Mouse (Mus musculus): ENCODE measurements around the gene Sh3glb1.
A peak's percentile ranks its signal among the peaks of the same experiment; 100 is the strongest.

Sh3glb1 gene

DNA sequence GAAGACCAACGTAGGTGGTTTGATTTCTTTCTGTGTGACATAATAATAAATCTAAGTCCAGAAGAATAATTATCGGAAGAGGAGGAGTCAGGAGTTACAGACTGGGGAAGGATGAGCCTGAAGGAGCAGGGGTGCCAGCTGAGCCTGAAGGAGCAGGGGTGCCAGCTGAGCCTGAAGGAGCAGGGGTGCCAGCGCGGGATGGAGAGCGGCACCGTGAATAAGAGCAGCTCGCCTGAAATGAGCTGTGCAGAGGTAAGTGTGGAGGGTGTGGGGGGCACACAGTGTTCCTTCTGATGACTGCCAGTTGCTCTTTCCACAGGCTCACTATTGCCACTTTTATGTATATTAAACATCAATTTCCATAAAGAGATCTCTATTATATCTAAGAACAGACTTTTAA, 5.1 kb downstream of the Sh3glb1 start:
- no peak for DNase-seq (ENCODE audit: low spot score)

- no peak for DNase-seq (ENCODE audit: low spot score)
Observed at GRCm38 (mm10) chr3:144714606-144715005, 5.5 kb downstream of the Sh3glb1 start.

DNA sequence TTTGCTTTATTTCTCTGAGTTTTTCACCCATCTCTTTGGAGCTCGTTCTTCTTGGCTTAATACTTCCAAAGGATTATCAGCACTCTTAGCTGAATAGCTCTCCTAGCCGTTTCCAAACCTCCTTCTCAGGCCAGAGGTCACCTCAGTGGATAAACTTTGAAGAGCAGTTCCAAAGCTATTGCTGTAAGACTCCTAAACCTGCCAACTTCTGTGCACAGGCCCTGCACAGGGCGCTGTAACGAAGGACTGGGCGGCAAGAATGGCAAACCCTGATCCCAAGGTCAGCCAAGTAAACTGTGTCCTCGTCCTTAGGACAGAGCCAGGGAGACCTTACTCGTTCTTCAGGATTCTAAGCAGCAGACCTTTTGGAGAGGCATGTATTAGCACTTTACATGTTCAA, 6.0 kb downstream of the Sh3glb1 start:
- no peak for DNase-seq (ENCODE audit: low spot score)

DNA sequence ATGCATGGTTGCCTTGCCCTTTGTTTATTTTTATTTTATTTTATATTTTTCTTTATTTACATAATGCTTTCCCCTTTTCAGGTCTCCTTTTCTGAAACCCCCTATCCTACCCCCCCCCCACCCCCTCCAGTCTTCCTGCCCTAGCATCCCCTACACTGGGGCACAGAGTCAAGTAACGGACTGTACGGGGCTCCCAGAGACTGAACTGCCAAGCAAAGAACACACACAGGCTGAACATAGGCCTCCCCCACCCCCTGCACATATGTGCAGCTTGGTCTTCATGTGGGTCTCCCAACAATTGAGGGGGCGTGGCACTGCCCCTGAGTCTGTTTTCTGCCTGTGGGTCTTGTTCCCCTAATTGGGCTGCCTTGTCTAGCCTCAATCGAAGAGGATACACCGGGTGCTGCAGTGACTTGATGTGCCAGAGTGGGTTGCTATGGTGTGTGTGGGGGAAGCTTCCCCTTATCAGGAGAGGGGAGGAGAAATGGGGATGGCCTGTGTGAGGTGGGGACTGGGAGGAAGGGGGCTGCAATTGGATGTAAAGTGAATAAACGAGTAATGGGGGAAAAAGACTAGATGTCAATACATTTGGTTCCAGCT, 8.4 kb downstream of the Sh3glb1 start:
- DNase-seq (ENCODE audit: low spot score), result no peak

DNA sequence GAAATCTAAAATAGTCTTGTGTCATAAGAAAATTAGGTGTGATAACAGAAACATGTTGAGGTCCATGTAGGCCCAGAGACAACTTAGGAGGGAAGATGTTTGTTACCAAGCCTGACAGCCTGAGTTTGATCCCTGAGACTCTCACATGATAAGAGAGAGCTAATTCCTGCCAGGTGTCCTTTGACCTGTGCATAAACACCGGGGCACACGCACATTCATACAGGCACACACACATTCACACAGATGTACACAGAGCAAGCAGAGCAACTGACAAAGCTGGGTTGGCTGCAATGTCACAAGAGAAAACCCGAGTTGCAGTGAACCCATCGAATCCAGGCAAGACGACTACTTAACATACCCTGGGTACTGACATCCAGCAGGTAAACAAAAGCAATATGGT, 11.5 kb downstream of the Sh3glb1 start:
- no peak for DNase-seq (ENCODE audit: low spot score)

GRCm38 (mm10) chr3:144703959-144704358, 16.2 kb downstream of the Sh3glb1 start:
- DNase-seq (ENCODE audit: low spot score), result no peak

DNA sequence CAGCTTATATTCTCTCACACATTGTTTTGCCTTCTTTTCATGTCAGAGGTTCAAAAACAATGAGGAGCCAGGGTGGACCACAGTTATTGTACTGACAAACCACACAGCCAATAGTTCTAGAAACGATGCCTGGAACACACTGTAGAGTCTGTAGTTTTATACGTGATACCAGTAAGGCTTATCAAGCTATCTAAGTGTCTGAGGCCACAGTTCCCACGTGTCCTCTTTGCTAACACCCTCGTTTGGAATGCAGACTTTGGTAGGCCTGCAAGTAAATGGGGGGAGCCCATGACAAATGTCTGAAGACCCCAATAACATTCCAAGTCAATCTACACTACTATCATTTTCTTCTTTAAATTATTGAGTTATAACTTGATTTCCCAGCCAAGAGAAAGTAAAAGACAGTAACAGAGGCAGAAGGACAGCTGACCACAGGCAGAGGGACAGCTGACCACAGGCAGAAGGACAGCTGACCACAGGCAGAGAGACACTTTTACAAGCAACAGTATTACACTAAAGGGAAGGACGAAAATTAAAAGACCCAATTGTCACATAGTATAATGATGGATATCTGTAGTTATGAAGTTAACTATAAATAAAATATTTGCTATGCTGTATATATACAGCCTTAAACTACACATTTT, 21.2 kb downstream of the Sh3glb1 start:
- DNase-seq (ENCODE audit: low spot score), result no peak

DNA sequence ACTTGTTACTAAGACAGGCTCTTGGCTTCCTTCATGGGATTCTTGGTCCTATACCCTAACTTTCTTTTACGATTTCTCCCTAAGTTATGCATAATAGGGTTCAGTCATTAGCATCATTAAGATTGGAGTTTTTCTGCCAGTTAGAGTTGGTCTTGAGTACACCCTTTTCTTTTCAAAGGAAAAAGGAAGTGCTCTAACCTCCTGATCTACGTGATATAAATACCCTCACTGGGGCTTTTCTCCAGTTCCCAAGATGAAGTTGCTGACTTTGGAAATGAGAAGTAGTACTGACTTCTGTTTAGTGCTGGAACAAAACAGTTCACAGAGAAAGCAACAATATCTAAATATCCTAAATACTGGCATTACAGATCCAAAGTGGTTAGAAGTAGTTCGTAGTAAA, 22.2 kb downstream of the Sh3glb1 start:
- no peak for DNase-seq (ENCODE audit: low spot score)

DNA sequence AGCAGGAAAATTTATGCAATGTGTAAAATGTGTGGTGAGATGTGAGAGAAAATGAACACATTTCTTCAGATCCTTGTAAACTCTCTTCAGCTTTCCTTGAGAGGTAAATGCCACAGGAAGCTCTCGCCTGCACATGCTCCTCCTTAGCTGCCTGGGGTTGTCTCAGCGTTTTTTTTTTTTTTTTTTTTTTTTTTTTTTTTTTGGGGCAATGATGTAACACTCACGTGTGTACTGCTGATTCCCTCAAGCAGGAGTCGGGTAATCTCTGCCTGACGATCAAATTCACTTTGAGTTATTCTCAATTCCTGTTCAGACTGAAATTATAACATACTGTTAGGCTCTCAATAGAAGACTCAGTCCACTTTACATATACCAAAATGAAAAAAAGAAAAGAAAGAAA, 23.0 kb downstream of the Sh3glb1 start:
- no peak for DNase-seq (ENCODE audit: low spot score)

GRCm38 (mm10) chr3:144694941-144695340, 25.2 kb downstream of the Sh3glb1 start:
- no peak for DNase-seq (ENCODE audit: low spot score)

DNA sequence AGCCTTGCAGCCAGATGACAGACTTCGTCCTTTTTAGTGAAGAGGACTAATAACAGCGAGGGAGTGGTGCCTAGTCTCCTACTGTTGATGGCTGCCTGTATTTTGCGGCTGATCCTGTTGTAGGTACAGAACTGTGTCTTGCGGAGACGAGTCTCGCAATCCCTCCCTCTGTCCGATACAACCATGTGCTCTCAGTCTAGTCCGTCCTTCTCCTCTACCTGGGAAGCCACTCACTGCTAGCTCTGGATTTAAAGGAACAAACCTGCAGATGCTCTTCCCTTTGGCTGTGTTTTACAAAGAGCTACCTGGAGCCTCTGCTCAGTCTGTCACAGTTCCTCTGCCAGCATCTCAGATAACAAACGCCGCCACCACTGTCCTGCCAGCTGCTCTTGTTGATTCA, 26.1 kb downstream of the Sh3glb1 start:
- DNase-seq (ENCODE audit: low spot score), result no peak

GRCm38 (mm10) chr3:144692052-144692451, 28.1 kb downstream of the Sh3glb1 start:
- DNase-seq (ENCODE audit: low spot score), result no peak

- DNase-seq (ENCODE audit: low spot score), result peak; percentile 81
Observed at GRCm38 (mm10) chr3:144689236-144689635, 30.9 kb downstream of the Sh3glb1 start.

DNA sequence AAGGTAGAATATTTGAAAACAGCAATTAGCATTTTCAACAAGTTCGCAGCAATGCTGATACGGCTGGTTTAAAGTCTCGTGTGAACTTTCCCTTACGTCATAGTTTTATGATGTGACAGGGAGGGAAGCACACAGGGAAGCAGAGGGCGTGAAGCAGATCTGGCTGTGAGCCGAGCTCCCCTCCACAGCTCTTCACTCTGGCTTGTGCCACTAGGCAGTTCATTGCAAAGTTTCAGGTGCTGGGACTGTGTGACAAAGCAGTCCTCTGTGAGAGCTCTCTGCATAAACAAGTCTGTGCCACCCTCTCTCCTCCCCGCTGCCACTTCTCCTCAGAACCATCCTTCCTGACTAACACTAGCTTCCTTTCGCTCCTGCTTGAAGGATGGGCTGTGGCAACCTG, 31.9 kb downstream of the Sh3glb1 start:
- DNase-seq (ENCODE audit: low spot score), result no peak

DNA sequence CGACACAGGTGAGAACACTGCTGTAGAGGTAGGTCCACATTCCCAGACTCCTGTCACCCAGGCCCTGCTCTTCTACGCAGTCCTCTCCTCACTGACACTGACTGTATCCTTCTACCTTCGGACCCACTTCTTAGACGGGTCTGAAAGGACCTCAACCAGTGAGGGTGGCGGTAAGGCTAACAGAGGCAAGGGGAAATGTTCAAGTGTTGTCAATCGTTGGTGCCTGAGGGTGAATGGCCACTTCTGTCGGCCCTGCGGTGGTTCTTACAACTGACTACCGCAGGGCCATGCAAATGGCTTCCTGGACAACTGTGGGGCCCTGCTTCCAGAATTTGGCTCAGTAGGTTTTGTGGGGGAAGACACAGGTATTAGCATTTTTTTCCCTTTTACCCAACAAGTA, 32.5 kb downstream of the Sh3glb1 start:
- no peak for DNase-seq (ENCODE audit: low spot score)

- no peak for DNase-seq (ENCODE audit: low spot score)
Observed at GRCm38 (mm10) chr3:144686146-144686545, 34.0 kb downstream of the Sh3glb1 start.

- no peak for DNase-seq (ENCODE audit: low spot score)
Observed at GRCm38 (mm10) chr3:144683136-144683814, 36.9 kb downstream of the Sh3glb1 start.

DNA sequence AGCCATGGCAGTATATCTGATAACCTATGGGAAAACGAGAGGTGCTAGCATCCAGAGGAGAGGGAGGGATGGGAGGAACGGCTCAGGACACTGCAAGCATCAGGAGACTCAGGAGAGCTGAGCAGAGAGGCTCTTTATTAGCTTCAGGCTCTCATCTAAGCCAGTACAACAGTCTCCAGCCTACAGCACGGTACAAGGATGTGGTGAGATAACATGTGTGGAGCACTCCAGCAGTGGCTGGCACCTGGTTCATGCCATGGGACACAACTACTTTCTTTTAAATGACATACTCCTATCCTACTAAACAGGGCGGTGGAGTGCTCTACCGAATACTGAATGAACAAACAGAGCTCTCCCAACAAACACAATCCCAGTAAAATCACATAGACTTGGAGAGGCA, 38.6 kb downstream of the Sh3glb1 start:
- DNase-seq (ENCODE audit: low spot score), result no peak

DNA sequence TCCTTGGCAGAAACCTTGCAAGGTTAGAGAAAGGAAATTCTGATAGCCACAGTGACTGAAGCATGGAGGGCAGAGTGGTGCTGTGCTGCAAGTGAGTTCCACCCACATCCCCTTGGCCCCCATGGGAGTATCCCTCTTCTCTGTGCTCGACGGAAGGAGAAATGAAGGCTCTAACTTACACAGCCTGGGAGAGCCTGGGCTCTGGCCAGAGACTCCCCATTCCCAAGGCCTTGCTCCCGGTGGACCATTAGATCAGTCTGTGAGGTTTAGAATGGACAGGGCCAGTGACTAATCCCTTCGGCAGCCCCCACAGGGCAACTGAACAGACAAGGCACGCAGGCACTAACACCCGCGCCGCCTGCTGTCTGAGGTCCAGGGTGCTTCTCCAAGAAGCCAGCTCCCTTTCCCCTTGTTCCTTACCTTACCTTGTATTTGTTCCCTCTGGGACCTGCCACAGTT, 40.4 kb downstream of the Sh3glb1 start:
- DNase-seq (ENCODE audit: low spot score), result no peak

- DNase-seq (ENCODE audit: low spot score), result no peak
Observed at GRCm38 (mm10) chr3:144679137-144679536, 41.0 kb downstream of the Sh3glb1 start.

GRCm38 (mm10) chr3:144677751-144678150, 42.4 kb downstream of the Sh3glb1 start:
- DNase-seq (ENCODE audit: low spot score), result no peak

DNA sequence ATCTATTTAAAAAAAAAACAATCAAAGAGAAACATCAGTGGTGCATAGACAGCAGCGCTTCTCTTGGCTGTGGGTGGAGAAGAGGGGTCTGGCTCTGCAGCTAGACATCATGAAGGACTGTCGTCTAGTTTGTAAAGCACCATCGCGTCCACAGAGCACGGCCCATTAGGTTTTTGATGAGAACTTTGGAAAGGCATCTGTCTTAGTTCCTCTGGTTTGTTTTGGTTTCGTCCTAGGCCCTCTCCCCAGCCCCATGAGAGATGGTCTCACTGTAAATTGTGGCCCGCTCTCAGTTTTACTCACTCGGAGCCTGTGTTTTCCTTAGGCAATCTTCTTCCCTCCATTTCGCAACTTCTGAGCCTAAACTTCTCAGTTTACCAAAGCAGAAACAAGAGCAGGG, 43.9 kb downstream of the Sh3glb1 start:
- no peak for DNase-seq (ENCODE audit: low spot score)

DNA sequence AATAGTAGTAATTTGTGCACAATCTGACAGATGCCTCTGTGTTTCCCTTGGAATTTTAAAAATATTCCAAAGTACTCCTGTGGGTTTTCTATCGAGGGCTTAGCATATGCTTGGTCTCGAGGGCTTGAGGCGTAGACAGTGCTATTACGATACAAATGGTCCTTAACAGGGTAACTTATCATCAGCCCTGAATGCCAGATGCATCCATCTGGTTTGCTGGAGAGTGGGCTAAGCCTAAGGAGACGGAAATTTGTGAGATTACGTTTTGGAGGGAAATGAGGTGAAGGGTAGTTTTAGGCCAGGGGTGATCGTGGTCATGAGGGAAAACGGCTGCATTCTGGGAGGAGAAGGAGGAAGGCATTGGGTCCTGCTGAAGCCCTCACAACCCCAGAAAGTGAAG, 48.1 kb downstream of the Sh3glb1 start:
- no peak for DNase-seq (ENCODE audit: low spot score)

Measured in yolk sac, embryonic 10.5 days (tissue).